Mouse (Mus musculus): Measurements from ENCODE around the gene Zfp800.

- TF ChIP-seq MAFK (IDR thresholded peaks at IDR 0.05; ENCODE audit: insufficient read depth, low read depth, low read length) (no peak), ZNF384 (IDR thresholded peaks at IDR 0.05; ENCODE audit: low read depth, low read length) (no peak), ZC3H11A (IDR thresholded peaks at IDR 0.05; ENCODE audit: borderline replicate concordance, low read depth, low read length) (no peak), CHD2 (IDR thresholded peaks at IDR 0.05; ENCODE audit: low read depth, low read length) (no peak)
These were observed 46.7 kb downstream of the Zfp800 start for GRCm38 (mm10) chr6:28351066-28351465.
